Mouse (Mus musculus) inflammation-experienced regulatory T-cells, adult 16 weeks (primary cell): ENCODE results near the gene Gm9049. TPM values are rescaled to one million over a fixed set of nuclear protein-coding genes. Genes with fewer than 3 reads are reported as not detected.

ENCODE experiments used
- polyA plus RNA-seq: library from polyadenylated mRNA; unstranded; fragments of 100-300 nt; shearing (Covaris generic); gene quantifications from one replicate; pipeline ENCODE4 v1.2.1, GENCODE M21; 2017

Gene Gm9049
- polyA plus RNA-seq: not detected

DNA sequence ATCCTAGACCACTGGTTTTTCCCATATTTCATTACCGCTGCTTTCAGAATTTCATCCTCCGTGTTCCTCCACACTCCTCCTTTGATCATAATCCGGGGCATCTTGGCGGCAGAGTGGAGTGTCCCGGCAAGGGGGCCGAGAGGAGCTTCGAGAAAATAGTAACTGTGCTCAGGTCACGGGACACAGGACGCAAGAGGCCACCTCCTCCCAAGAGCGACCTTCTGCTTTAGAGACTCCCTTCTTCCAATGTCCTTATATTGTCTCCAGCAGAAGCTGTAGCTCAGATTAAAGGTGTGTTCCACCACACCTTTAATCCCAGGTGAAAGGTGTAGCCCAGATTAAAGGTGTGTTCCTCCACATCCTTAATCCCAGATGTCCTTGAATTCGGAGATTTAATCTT, at the start of gene Gm9049:
TSS of gene Gm9049 (minus strand) at position 101 of the 400 bp plus-strand sequence.

DNA sequence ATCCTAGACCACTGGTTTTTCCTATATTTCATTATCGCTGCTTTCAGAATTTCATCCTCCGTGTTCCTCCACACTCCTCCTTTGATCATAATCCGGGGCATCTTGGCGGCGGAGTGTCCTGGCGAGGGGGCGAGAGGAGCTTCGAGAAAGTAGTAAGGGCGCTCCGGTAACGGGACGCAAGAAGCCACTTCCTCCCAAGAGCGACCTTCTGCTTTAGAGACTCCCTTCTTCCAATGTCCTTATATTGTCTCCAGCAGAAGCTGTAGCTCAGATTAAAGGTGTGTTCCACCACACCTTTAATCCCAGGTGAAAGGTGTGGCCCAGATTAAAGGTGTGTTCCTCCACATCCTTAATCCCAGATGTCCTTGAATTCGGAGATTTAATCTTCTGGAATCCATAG, 5.3 kb downstream of the Gm9049 start, which contains the start of gene Gm9048:
TSS of gene Gm9048 (minus strand) at position 101 of the 400 bp plus-strand sequence.

DNA sequence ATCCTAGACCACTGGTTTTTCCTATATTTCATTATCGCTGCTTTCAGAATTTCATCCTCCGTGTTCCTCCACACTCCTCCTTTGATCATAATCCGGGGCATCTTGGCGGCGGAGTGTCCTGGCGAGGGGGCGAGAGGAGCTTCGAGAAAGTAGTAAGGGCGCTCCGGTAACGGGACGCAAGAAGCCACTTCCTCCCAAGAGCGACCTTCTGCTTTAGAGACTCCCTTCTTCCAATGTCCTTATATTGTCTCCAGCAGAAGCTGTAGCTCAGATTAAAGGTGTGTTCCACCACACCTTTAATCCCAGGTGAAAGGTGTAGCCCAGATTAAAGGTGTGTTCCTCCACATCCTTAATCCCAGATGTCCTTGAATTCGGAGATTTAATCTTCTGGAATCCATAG, 10.8 kb downstream of the Gm9049 start, which contains the start of gene Gm9046:
TSS of gene Gm9046 (minus strand) at position 101 of the 400 bp plus-strand sequence.

DNA sequence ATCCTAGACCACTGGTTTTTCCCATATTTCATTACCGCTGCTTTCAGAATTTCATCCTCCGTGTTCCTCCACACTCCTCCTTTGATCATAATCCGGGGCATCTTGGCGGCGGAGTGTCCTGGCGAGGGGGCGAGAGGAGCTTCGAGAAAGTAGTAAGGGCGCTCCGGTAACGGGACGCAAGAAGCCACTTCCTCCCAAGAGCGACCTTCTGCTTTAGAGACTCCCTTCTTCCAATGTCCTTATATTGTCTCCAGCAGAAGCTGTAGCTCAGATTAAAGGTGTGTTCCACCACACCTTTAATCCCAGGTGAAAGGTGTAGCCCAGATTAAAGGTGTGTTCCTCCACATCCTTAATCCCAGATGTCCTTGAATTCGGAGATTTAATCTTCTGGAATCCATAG, 16.2 kb downstream of the Gm9049 start, which contains the start of gene Gm9045:
TSS of gene Gm9045 (minus strand) at position 101 of the 400 bp plus-strand sequence.

GRCm38 (mm10) chr10:118332308-118332707, 21.6 kb downstream of the Gm9049 start, which contains the start of gene Gm9044:
Gm9044 (minus strand) TSS chr10:118332408.

DNA sequence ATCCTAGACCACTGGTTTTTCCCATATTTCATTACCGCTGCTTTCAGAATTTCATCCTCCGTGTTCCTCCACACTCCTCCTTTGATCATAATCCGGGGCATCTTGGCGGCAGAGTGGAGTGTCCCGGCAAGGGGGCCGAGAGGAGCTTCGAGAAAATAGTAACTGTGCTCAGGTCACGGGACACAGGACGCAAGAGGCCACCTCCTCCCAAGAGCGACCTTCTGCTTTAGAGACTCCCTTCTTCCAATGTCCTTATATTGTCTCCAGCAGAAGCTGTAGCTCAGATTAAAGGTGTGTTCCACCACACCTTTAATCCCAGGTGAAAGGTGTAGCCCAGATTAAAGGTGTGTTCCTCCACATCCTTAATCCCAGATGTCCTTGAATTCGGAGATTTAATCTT, 27.0 kb downstream of the Gm9049 start, which contains the start of gene Gm9040:
TSS of gene Gm9040 (minus strand) at position 101 of the 400 bp plus-strand sequence.

Other genes with a start within 250 kb of the Gm9049 start
- 14.4 TPM for gene Mdm1, start 212.3 kb downstream of the Gm9049 start, polyA plus RNA-seq
- not detected for gene Il22, start 149.2 kb downstream of the Gm9049 start, polyA plus RNA-seq
- not detected for gene Gm32717, start 113.3 kb downstream of the Gm9049 start, polyA plus RNA-seq
- not detected for gene Gm32802, start 95.4 kb downstream of the Gm9049 start, polyA plus RNA-seq
- gene Iltifb, start 59.1 kb downstream of the Gm9049 start, polyA plus RNA-seq: not detected
- not detected for gene Gm9040, start 27.1 kb downstream of the Gm9049 start, polyA plus RNA-seq
- gene Gm9044, start 21.7 kb downstream of the Gm9049 start, polyA plus RNA-seq: not detected
- not detected for gene Gm9045, start 16.3 kb downstream of the Gm9049 start, polyA plus RNA-seq
- gene Gm9046, start 10.8 kb downstream of the Gm9049 start, polyA plus RNA-seq: not detected
- not detected for gene Gm9048, start 5.4 kb downstream of the Gm9049 start, polyA plus RNA-seq
- 8.7 TPM for gene Ifng, start 86.9 kb upstream of the Gm9049 start, polyA plus RNA-seq